Mouse (Mus musculus) hindbrain, embryonic 15.5 days (tissue): ENCODE results near the gene Pms2. TPM values are rescaled to one million over a fixed set of nuclear protein-coding genes. Genes with fewer than 3 reads are reported as not detected.

Experiments
- ATAC-seq: fragments of 200-750 bp; cut with Nextera tagmentation; 2 replicates; pipeline ENCODE4 v1.8.0; 2017; ENCODE audit warnings: low read depth, moderate number of reproducible peaks, moderate TSS enrichment; ENCODE audit not compliant: low FRiP score
- H3K27ac ChIP-seq: fragments of 300-500 bp; sonication (generic); replicated peaks from 2 replicates; pipeline ENCODE4 v1.5.1; 2015; ENCODE audit warnings: mild to moderate bottlenecking, inconsistent platforms
- H3K27me3 ChIP-seq: fragments of 300-500 bp; sonication (generic); 2 replicates; pipeline ENCODE4 v1.6.1; 2015; ENCODE audit warnings: control low read depth, inconsistent platforms
- H3K36me3 ChIP-seq: fragments of 300-500 bp; sonication (generic); 2 replicates; pipeline ENCODE4 v1.6.1; 2015; ENCODE audit warnings: control low read depth, inconsistent platforms
- H3K4me1 ChIP-seq: fragments of 300-500 bp; sonication (generic); replicated peaks from 2 replicates; pipeline ENCODE4 v1.6.1; 2015; ENCODE audit warnings: control low read depth, inconsistent platforms
- H3K4me2 ChIP-seq: fragments of 300-500 bp; sonication (generic); 2 replicates; pipeline ENCODE4 v1.6.1; 2015; ENCODE audit warnings: moderate library complexity, mild to moderate bottlenecking, inconsistent platforms
- H3K4me3 ChIP-seq: fragments of 300-500 bp; sonication (generic); 2 replicates; pipeline ENCODE4 v1.5.1; 2015; ENCODE audit warnings: mild to moderate bottlenecking, inconsistent platforms
- H3K9ac ChIP-seq: fragments of 300-500 bp; sonication (generic); 2 replicates; pipeline ENCODE4 v1.6.1; 2015; ENCODE audit warnings: inconsistent platforms
- H3K9me3 ChIP-seq: fragments of 300-500 bp; sonication (generic); 2 replicates; pipeline ENCODE4 v1.6.1; 2016; ENCODE audit warnings: control low read depth, inconsistent platforms
- WGBS: fragments of 180-500 bp; shearing (Covaris S2); methylation state at CpG from one replicate; pipeline ENCODE4 v1.1.7; 2015; 5-methylcytosine and 5-hydroxymethylcytosine counted together
- polyA plus RNA-seq: library from polyadenylated mRNA; unstranded; fragments of >200 nt; fragmentation: Nextera tagmentation; extraction: Ambion mirVana; gene quantifications from 2 replicates; pipeline ENCODE4 v1.2.1, GENCODE M21; 2015

Pms2 gene
- polyA plus RNA-seq = 26.8 and 31.0 TPM in 2 replicates

DNA sequence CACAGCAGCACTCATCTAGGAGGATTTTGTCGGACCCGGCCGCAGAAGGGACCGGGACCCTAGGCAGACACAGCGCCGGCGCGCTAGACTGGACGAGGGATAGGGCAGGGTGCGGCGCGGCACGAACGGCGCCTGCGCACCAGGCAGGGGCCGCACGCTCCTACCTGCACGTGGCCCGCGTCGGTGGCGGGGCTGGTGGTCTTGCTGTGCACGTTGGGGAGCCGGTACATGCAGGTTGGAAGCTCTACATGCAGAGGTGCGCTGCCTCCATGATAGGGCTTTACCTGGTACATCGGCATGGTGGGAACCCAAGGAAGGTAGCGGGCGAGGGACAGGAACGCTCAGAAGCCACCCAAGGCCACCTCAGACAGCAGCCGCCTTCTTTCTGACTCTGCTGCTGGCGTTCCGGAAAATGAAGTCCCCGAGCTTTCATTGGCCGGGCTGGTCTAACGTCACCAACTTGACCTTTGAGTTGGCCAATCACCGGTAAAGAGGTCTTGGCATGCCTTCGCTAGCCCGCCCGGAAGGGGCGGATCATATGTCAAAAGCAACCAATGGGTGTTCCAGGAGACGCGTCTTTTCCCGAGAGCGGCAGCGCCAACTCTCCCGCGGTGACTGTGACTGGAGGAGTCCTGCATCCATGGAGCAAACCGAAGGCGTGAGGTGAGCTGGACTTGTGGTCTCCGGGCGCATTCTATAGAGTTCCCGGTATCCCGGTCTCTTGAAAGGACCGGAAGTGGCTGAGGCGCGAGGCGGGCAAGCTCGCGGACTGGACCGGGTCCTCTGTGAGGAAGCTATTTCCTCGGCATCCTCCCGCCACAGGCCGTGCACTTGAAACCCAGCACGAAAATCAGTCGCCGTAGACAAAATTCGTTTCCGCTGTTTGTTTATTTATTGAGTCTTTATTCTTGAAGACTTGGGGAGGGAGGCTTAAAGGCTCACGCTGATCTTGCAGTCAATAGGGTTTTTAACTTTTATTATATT lies at the start of gene Pms2, which contains the start of gene Aimp2:
TSS of gene Pms2 (plus strand) at position 548 of the 984 bp plus-strand sequence.
TSS of gene Aimp2 (minus strand) at position 431 of the 984 bp plus-strand sequence.
- peak within 1 kb of the TSS; percentile 89 for H3K27ac ChIP-seq
- peaks cover 26% of the 10 kb centered on the region for H3K4me1 ChIP-seq
- H3K27me3 ChIP-seq = no peaks in the 10 kb centered on the region
- peak within 1 kb of the TSS; percentile 59 for H3K4me3 ChIP-seq
- H3K9me3 ChIP-seq = no peaks in the 10 kb centered on the region
- WGBS = under 1% methylated on average over 70 of the region's 70 CpGs
- ATAC-seq = peak; percentile 99
- H3K36me3 ChIP-seq = peaks cover 13% of the 10 kb centered on the region
- peak within 1 kb of the TSS; percentile 82 for H3K4me2 ChIP-seq
- H3K9ac ChIP-seq = peak within 1 kb of the TSS; percentile 64

DNA sequence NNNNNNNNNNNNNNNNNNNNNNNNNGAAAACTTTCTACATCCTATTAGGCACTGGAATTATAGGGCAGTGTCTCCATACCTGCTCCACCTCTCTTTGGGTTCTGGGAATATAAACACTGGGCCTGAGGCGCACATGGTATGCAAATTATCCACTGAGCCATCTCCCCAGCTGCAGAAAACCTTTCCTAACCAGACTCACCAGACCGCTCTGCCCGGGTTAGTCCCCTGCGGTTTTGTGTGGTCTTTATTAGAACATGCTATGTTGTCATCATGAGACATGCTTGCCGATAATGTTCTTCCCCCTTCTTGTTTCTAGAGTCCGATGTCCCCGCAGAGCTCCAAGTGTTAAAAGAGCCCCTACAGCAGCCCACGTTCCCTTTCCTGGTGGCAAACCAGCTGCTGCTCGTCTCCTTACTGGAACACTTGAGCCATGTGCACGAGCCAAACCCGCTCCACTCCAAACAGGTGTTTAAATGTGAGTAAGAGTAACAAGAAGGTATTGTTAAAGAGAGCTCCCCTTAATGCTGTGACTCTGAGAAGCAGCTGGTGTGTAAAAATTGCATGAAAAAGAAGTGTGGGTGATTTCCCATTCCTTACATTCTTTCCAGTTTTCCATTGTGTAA lies 38.1 kb upstream of the Pms2 start:
- H3K27me3 ChIP-seq = no peaks in the 10 kb centered on the region
- no peak for ATAC-seq
- no peak overlapping the region for H3K4me3 ChIP-seq
- H3K4me1 ChIP-seq = no peaks in the 10 kb centered on the region
- H3K36me3 ChIP-seq = peaks cover 36% of the 10 kb centered on the region
- no peak overlapping the region for H3K9ac ChIP-seq
- no peaks in the 10 kb centered on the region for H3K9me3 ChIP-seq
- H3K27ac ChIP-seq = no peak overlapping the region
- no peak overlapping the region for H3K4me2 ChIP-seq
- 89% methylated on average over 11 of the region's 11 CpGs for WGBS

DNA sequence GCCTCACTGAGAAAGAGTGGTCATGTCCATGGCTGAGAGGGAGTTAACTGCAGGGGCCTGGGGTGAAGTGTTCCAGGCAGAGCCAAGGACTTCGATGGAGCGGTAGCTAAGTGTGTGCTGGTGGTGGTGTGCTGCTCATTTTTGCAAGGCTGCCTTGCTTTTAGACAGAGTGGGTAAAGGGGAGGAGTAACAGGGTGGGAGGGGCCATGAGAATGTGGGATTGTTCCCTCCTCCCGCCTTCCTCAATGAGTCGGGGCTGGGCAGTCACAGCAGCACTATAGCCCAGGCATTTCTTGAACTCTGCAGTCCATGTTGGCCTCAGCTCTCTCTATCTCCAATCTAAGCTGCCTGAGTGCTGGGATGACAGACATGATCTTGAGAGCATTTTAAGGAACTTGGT lies 35.2 kb upstream of the Pms2 start:
- 71% methylated on average over 4 of the region's 4 CpGs for WGBS
- Histone ChIP-seq H3K4me2 (no peak overlapping the region), H3K4me3 (no peak overlapping the region), H3K27ac (no peak overlapping the region), H3K9ac (no peak overlapping the region), H3K4me1 (no peaks in the 10 kb centered on the region), H3K36me3 (peaks cover 56% of the 10 kb centered on the region), H3K9me3 (no peaks in the 10 kb centered on the region), H3K27me3 (no peaks in the 10 kb centered on the region)
- ATAC-seq = no peak

DNA sequence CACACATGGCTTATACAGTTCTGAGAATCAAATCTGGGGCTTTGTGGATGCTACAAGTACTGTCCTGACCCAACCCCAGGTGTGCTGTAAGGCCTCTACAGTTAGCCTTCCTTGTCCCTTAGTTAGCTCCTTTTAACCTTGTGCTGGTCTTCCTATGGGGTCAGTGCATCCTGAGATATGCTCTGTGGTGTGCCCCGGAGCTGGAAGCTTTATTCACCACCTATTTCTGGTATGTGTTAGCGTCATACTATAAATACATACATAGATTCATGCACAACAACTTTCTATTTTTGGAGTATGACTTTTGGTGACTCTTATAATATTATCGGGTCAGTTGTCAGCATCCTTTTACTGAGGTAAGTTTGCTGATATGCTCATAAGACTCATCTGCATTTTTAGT lies 24.5 kb upstream of the Pms2 start:
- H3K4me3 ChIP-seq = no peak overlapping the region
- 98% methylated on average over 3 of the region's 3 CpGs for WGBS
- H3K27ac ChIP-seq = no peak overlapping the region
- ATAC-seq = no peak
- H3K9ac ChIP-seq = no peak overlapping the region
- H3K4me2 ChIP-seq = no peak overlapping the region
- H3K4me1 ChIP-seq = no peaks in the 10 kb centered on the region
- H3K27me3 ChIP-seq = no peaks in the 10 kb centered on the region
- H3K9me3 ChIP-seq = no peaks in the 10 kb centered on the region
- peaks cover 88% of the 10 kb centered on the region for H3K36me3 ChIP-seq

DNA sequence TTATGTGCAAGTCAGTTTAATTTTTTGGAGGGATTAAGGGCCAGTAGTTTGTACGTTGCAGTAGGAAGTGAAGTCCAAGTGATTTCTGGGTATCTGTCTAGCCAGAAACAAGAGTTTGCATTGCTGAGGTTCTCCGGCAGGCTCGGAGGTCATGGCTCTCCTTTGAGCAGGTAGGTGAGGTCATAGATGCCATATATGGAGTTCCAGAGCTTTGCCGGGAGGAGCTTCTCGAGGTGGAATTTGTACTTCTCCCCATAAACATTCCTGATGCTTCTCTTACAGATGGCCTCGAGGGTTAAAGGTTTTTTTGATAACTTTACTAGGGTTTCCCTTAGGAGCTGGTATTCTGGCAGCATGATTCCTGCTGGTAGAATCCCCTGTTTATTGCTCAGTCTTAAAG lies 19.0 kb upstream of the Pms2 start:
- Histone ChIP-seq H3K27me3 (no peaks in the 10 kb centered on the region), H3K4me1 (no peaks in the 10 kb centered on the region), H3K9ac (no peak overlapping the region), H3K9me3 (no peaks in the 10 kb centered on the region), H3K4me3 (no peak overlapping the region), H3K36me3 (peaks cover 58% of the 10 kb centered on the region), H3K27ac (no peak overlapping the region), H3K4me2 (no peak overlapping the region)
- ATAC-seq = no peak
- 92% methylated on average over 6 of the region's 6 CpGs for WGBS

DNA sequence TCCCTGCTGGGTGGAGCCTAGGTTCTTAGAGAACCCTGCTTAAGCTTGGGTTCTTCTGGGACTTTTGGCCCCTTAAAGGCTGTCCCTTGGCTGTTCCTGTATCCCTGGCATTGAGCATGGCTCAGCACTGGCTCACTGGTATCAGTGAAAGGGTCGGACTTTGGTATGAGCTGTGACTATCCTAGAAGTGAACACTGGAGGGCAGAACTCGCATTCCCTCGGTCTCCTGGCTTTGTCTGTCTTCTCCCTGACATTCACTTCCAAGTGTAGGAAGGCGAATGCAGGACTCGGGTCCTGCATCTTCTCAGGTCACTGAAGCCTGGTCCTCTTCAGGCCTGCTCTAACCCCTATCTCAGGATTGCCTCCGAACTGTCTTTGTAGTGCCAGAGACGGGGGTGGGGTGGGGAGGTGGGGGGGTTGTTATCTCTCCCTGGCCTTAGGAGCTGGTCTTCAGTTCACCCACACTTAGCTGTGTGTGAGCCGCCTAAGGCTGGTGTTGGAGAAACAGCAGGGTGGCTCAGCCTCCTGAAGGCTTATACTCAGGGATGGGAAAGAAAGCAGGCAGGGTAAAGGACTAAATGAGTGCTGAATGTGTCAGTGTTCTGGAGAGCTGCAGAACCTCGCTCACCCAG lies 17.4 kb upstream of the Pms2 start:
- H3K9ac ChIP-seq = no peak overlapping the region
- H3K9me3 ChIP-seq = no peaks in the 10 kb centered on the region
- no peaks in the 10 kb centered on the region for H3K27me3 ChIP-seq
- H3K4me2 ChIP-seq = no peak overlapping the region
- peaks cover 49% of the 10 kb centered on the region for H3K36me3 ChIP-seq
- H3K27ac ChIP-seq = no peak overlapping the region
- no peak overlapping the region for H3K4me3 ChIP-seq
- no peak for ATAC-seq
- WGBS = 79% methylated on average over 9 of the region's 9 CpGs
- no peaks in the 10 kb centered on the region for H3K4me1 ChIP-seq

DNA sequence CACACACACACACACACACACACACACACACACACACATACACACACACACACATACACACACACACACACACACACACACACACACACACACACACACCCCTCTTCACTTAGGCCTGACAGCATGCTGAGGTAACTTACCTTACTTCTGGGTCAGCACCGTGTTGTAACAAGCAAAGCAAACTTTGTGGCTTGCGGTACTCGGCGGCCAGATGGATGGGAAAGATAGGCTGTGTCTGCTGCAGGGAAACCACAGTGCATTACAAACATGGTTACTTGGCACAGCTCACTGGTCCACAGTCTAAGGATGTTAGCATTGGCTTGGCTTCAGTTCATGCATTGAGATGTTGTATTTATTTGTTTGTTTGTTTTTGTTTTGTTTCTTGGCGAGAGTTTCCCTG lies 16.4 kb upstream of the Pms2 start:
- Histone ChIP-seq H3K4me1 (no peaks in the 10 kb centered on the region), H3K9me3 (no peaks in the 10 kb centered on the region), H3K36me3 (peaks cover 49% of the 10 kb centered on the region), H3K27me3 (no peaks in the 10 kb centered on the region), H3K27ac (no peak overlapping the region), H3K4me2 (no peak overlapping the region), H3K4me3 (no peak overlapping the region), H3K9ac (no peak overlapping the region)
- no peak for ATAC-seq
- WGBS = 83% methylated on average over 5 of the region's 5 CpGs

DNA sequence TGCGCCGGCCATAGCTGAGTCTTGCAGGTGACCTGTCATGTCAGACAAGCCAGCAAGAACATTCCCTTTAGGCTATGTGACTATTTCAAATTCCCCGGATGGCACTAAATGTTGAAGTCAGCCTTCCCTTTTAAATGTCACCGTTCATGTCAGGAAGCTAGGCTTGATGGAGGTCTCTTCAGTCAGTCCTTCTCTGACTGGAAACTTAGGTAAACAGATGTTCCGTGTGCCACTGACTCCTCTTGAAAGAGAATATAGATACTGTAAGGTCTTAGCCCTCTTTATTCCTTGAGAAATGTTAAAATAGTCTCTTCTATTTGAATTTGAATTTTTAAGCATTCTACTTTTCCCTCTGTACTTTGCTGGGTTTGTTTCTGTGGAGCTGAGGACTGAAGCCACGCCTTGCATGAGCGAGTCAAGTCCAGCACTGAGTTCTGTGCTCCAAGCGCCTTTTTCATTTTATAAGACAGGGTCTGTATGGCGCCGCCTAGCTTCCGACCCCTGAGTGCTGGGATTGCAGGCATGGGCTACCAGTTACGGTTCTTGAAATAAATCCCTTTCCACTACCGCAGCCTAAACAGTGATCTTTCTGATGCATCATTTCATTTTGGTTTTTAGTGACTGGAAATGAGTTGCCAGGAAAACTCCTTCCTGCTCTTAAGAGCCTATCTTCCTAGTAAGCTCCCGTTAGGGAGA lies 12.0 kb upstream of the Pms2 start, which contains the start of gene Ankrd61:
TSS of gene Ankrd61 (minus strand) at position 51 of the 696 bp plus-strand sequence.
- H3K9me3 ChIP-seq = no peaks in the 10 kb centered on the region
- WGBS = 89% methylated on average over 14 of the region's 14 CpGs
- no peaks in the 10 kb centered on the region for H3K27me3 ChIP-seq
- H3K4me1 ChIP-seq = no peaks in the 10 kb centered on the region
- H3K4me2 ChIP-seq = no peak within 1 kb of the TSS
- no peak for ATAC-seq
- no peak within 1 kb of the TSS for H3K4me3 ChIP-seq
- peaks cover 45% of the 10 kb centered on the region for H3K36me3 ChIP-seq
- no peak within 1 kb of the TSS for H3K27ac ChIP-seq
- H3K9ac ChIP-seq = no peak within 1 kb of the TSS

DNA sequence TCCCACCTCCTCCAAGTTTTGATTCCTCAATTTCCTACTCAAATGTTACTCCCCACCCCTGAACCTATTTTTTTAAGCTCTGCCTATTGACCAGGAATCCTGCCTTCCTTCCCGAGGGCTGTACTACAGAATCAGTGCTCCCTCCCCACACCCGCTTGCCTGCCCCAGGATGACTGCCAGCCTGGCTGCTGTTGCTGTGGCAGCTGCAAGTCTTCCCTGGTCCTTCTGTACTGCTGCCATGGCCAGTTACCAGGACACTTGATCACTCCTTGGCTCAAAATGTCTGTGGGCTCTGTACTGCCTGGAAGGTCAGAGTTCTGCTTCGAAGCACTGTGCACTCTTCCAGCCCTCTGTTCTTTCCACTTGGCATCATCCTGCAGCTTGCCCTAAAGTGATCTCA lies 7.7 kb upstream of the Pms2 start:
- Histone ChIP-seq H3K9ac (no peak overlapping the region), H3K4me2 (no peak overlapping the region), H3K27ac (no peak overlapping the region), H3K4me1 (no peaks in the 10 kb centered on the region), H3K36me3 (peaks cover 67% of the 10 kb centered on the region), H3K27me3 (no peaks in the 10 kb centered on the region), H3K9me3 (no peaks in the 10 kb centered on the region), H3K4me3 (no peak overlapping the region)
- no peak for ATAC-seq
- 79% methylated on average over 3 of the region's 3 CpGs for WGBS

DNA sequence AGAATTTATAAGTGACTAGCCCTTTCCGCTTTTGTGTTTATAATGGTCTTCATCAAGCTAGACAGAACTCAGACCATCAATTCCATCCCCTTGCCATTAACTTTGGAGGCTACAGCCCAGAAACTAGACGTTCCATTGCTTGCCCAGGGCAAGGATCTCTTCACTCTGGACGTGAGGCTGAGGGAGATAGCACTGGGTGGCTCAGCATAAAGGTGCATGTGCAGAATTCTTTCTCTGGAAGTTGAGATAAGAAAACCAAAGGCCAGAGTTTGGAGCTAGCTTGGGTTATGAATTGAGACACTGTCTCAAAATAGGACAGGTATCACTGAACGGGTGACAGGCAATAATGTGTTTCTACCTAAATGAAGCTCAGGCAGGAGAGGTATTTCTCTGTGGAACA lies 6.0 kb upstream of the Pms2 start:
- no peak overlapping the region for H3K27ac ChIP-seq
- H3K9me3 ChIP-seq = no peaks in the 10 kb centered on the region
- no peak for ATAC-seq
- H3K9ac ChIP-seq = no peak overlapping the region
- no peak overlapping the region for H3K4me2 ChIP-seq
- no peaks in the 10 kb centered on the region for H3K27me3 ChIP-seq
- peaks cover 50% of the 10 kb centered on the region for H3K36me3 ChIP-seq
- peaks cover 15% of the 10 kb centered on the region for H3K4me1 ChIP-seq
- 96% methylated on average over 4 of the region's 4 CpGs for WGBS
- H3K4me3 ChIP-seq = no peak overlapping the region

DNA sequence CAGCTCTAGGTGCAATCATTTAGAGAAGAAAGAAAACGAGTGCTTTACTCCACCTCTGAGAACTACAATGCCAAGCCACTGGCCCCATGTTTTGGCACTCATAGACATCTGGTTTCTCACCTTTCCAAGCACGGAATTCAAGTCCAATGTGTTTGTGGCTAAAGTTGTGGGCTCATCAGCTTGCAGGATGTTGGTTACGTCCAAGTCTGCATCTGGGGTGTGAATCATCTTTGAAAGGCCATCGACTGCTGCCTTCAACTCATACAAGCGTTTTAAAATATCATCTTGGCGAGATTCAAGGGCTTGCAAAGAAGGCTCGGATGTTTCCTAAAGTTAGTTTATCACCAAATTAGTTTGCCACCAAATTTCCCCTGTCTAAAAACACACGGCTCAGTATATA lies 3.3 kb upstream of the Pms2 start:
- Histone ChIP-seq H3K27me3 (no peaks in the 10 kb centered on the region), H3K4me2 (no peak overlapping the region), H3K4me1 (peaks cover 26% of the 10 kb centered on the region), H3K36me3 (peaks cover 38% of the 10 kb centered on the region), H3K9ac (no peak overlapping the region), H3K4me3 (no peak overlapping the region), H3K27ac (no peak overlapping the region), H3K9me3 (no peaks in the 10 kb centered on the region)
- no peak for ATAC-seq
- 87% methylated on average over 8 of the region's 8 CpGs for WGBS
